Mouse (Mus musculus): ENCODE measurements at regions not wholly inside any gene's neighbourhood (a gene's known extent, or its start where the extent isn't known, plus 50 kb on each side); places are given as distances from the start of the nearest gene placed in this dataset.
A peak's percentile ranks its signal among the peaks of the same experiment; 100 is the strongest.

GRCm38 (mm10) chr19:32881443-32881842, 124.1 kb downstream of the Pten start:
- DNase-seq (ENCODE audit: low read depth, low spot score): no peak

GRCm38 (mm10) chr19:32884279-32884678, 127.0 kb downstream of the Pten start:
- DNase-seq (ENCODE audit: low read depth, low spot score): peak; percentile 41

DNA sequence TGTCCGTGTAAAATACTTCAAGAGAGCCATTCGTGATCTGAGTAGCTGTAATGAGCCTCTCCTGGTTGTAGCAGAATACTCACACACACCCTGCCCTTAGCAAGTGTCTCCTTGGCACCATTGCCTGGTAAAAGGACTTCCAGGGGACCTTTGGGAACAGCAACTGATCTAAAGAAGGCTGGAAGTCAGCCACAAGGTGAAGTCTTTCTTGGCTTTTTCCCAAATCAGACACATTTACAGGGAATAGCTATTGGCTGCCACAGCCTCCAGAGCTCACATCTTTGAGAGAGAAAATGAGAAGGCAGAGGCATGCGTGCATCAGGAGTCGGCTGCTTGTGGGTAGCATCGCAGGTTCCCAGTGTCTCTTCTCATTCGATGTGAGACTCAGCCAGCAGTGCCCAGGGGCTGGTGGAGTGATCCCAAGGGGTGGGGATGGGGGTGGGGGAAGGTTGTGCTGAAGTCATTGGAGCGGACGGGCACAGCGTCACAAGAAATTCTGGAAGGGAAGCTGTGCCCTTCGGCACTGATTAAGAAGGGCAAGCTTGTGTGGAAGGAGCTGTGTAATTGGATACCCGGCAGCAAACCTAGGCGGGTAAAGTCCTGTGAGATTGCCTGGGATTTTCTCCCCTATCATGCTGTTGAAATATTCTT, 128.3 kb downstream of the Pten start:
- no peak for DNase-seq (ENCODE audit: low read depth, low spot score)

GRCm38 (mm10) chr19:32887190-32887589, 129.9 kb downstream of the Pten start:
- no peak for DNase-seq (ENCODE audit: low read depth, low spot score)

DNA sequence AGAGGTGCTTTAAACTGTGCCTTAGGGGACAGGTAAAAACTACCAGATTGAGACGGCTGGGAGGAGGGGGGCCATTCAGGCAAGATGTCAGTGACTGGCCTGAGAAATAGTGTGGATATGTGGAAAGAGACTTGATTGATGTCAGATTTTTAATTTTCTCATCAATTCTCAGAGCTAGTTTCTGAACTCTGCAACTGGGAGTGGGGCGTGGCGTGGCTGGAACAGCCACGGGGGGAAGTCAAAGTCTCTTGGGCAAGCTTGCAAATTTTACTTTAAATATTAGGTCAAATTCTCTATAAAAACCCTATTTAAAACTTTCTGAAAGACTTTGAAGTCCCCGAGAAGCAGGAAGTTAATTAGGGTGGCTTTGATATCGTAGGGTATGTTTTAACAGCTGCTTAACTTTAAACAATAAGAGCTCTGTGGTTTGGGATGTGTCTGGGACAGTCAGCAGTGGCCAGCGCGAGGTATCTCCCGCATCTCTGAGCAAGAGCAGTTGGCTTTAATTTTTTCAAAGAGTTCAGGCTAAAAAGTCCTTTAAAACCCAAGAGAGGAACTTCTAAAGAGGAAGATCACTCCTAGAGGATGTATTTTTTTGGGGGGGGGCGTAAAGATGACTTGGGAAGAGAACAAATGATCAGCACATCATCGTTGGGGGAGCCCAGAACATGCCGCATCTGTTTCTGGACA, 131.5 kb downstream of the Pten start:
- no peak for DNase-seq (ENCODE audit: low read depth, low spot score)

DNA sequence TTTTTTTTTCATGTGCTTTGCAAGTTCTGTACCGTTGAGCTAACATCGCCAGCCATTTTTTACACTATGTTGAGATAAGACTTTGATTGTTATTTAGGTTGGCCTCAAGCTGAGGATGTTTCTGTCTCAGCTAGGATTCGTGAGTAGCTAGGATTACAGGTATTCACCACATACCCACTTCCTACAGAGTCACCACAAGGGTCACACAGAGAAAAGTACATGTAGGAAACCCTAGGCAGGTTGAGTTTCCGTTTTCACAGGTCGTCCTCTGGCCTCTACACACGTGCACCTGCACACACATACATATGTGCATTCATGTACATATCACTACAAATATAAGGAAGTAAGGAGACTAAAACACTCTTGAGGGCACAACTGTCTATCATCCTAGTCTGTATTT, 133.5 kb downstream of the Pten start:
- no peak for DNase-seq (ENCODE audit: low read depth, low spot score)

- no peak for DNase-seq (ENCODE audit: low read depth, low spot score)
These were observed 135.2 kb downstream of the Pten start for GRCm38 (mm10) chr19:32892469-32892868.

GRCm38 (mm10) chr19:32903454-32904108, 146.3 kb downstream of the Pten start:
- no peak for DNase-seq (ENCODE audit: low read depth, low spot score)

DNA sequence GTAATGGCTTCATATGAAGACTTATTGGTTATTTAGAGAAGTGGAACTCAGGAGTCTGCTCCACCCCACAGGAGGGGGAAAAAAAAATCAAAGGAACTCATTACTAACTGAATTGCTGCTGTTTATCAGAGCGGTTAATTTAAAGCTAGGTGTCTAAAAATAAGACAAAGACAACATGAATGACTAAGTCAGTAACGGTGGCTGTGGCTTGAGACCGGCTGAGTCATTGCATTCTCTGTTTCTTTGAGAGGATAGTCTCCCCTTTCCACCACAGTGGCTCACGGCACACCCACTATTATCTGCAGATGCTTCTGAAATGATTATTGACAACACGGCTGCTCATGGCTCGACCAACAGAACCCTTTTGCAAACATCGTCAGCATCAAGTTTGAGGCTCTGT, 147.2 kb downstream of the Pten start:
- DNase-seq (ENCODE audit: low read depth, low spot score): no peak

- no peak for DNase-seq (ENCODE audit: low read depth, low spot score)
These were observed 148.7 kb downstream of the Pten start for GRCm38 (mm10) chr19:32905901-32906431.

DNA sequence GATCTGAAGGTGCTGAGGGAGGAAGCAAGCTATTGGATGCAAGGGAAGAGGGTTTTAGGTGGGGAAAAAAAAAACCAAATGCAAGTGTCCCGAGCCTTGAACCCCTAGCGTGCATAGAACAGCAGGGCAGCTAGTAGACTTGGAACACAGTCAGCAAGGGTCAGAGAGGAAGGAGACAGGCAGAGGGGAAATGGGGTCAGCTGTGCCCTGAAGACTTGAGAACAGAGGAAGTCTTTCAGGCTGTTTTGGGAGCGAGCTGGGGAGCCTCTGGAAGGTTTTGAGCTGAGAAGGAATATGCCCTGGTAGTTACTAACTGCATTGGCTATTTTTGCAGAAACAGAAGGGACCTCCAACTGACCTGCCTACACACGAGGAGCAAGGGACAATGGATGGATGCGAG, 149.5 kb downstream of the Pten start:
- DNase-seq (ENCODE audit: low read depth, low spot score): no peak

GRCm38 (mm10) chr19:32910050-32910462, 152.8 kb downstream of the Pten start:
- peak; percentile 72 for DNase-seq (ENCODE audit: low read depth, low spot score)

- no peak for DNase-seq (ENCODE audit: low read depth, low spot score)
These were observed 155.0 kb downstream of the Pten start for GRCm38 (mm10) chr19:32912323-32912722.

- DNase-seq (ENCODE audit: low read depth, low spot score): no peak
These were observed 159.4 kb downstream of the Pten start for GRCm38 (mm10) chr19:32916507-32917280.

DNA sequence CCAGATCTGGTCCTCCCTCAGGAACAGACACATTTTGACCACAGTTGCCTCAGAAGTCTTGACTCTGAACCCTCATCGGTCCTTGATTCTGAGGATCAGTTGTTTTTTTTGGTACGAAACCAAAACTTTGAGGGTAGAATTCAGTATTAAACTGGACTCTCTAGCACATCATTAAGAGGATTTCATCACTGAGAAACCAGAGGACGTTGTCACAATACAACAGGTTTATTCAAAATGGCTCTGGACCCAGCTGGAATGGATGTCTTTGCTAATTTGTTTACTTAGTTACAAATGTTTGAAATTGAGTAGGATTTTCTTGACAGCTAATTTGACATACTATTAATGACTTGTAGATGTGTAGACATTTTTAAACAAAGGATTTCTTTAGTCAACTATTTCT, 163.7 kb downstream of the Pten start:
- no peak for DNase-seq (ENCODE audit: low read depth, low spot score)

DNA sequence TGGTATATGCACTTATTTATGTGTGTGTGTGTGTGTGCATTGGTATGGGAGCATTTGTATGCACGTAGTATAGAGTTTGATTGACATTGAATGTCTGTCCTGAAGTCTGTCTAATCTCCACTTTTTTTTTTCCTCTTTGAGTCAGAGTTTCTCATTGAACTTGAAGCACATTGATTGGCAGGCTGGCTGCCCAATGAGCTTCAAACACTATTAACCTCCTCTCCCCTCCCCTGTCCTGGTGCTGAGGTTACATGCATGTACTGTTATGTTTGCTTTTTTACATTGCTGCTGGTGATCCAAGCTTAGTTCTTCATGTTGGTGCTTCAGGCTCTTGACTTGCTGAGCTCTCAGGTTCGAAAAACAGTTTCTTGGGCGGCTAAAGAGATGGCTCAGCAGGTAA, 166.6 kb downstream of the Pten start:
- DNase-seq (ENCODE audit: low read depth, low spot score): peak; percentile 54

DNA sequence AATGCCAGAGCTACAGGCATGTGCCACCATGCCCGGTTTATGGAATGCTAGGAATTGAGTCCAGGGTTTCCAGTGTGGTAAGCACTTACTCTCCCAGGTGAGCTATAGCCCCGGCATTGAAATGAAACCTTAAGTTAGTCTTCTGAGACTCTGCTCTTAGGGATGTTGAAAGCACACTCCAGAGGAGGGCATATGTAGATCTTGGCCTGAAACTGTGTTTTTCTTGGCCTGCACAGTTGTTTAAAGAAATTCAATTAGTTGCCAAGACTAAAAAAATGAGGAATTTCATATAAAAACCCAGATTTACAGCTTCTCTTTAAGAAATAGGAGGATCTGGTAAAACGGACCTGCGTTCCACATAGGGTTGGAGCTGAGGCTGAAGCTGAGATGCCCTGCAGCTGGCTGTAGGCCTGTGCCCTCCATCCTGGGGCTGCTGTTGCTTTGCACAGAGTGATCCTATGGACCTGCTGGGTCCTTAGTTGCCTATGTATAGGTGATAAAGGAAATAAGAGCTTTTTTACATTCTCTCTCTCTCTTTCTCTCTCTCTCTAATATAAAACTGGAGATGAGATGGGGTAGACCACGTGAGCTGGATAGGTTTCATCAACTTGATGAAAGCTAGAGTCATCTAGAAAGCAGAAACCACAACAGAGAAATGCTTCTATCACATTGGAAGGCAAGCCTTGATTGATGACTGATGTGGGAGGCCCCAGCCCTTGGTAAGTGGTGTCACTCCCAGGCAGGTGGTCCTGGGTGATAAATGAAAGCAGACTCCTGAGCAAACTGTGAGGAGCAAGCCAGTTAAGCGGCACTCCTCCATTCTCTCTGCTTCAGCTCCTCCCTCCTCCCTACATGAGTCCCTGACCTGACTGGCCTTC, 168.6 kb downstream of the Pten start:
- no peak for DNase-seq (ENCODE audit: low read depth, low spot score)

- DNase-seq (ENCODE audit: low read depth, low spot score): no peak
These were observed 169.3 kb downstream of the Pten start for GRCm38 (mm10) chr19:32926571-32926970.

DNA sequence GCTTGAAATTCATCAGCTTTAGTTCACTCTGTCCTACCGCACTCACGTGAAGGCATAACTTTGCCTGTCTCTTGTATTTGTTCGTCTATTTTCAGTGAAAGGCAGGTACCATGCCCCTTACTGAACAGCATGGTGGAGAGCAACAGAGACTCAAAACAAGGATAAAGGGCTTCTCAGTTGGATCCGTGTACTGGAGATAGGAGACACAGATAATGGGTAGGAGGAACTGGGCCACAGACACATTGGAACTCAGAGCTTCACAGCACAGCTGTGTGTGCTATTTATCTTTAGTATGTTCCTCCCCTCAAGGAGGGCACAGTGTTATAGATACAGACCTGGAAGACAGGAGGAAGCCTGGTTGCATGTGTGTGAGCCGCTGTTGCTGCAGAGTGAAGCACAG, 176.4 kb downstream of the Pten start:
- DNase-seq (ENCODE audit: low read depth, low spot score): no peak

DNA sequence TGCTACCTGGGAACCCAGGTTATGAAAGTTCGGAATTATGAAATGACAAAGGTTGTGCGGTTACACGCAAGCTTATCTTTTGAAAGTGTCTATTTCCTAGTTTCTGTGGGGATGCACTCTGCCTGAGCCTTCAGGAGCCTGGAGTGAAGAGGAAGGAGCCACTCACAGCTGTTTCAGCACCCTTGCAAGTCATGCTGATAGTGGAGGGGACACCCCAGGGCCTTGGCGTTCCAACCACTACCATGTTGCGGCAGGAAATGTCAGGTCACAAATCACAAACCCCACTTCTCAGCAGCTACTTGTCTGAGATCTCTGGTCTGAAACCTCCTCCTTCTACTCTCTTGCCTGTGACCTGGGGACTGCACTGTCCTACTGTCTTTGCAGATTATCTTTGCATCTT, 178.3 kb downstream of the Pten start:
- DNase-seq (ENCODE audit: low read depth, low spot score): no peak

DNA sequence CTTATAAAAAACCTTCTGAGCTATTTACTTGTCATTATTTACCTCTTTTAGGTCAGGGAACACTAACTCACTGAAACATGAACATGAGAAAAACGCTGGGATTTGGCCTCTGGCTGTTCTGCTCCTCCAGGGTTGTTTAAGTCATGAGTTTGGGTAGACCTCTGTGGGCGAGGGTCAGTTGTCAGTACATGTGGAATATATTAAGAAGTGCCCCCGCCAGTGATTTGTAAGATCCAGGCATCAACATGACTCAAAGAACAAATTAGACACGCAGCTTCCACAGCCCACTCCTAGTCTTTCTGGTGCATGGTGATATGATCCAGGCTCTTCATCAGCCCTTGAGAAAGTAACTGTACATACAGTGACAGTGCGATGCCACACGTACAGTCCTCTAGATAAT, 180.3 kb downstream of the Pten start:
- DNase-seq (ENCODE audit: low read depth, low spot score): no peak

Data from R1 (cell line).